Mouse (Mus musculus) lung, postnatal 14 days (tissue): ENCODE measurements around the gene Cryab.

Experiments used
- DNase-seq: peaks from one replicate; pipeline ENCODE4 v3.0.0; 2021

Cryab gene

DNA sequence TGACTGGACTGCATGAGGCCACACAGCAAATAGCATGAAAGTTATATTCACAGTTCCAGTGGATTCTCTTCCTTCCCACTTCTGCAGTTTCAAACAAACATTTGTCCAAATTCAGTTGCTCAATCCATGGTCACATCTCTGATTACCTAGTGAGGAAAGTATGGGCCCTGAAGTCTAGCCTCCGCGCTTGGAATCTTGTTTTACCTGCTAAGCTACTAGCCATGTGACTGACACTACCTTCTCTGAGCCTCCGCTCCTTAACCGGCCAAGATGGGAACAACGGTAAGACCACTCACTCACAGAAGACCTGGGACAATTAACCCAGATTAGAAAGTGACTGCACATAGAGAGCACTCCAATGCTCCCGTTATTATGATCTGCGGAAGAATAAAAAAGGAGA, 5.3 kb upstream of the Cryab start:
- no peak for DNase-seq

DNA sequence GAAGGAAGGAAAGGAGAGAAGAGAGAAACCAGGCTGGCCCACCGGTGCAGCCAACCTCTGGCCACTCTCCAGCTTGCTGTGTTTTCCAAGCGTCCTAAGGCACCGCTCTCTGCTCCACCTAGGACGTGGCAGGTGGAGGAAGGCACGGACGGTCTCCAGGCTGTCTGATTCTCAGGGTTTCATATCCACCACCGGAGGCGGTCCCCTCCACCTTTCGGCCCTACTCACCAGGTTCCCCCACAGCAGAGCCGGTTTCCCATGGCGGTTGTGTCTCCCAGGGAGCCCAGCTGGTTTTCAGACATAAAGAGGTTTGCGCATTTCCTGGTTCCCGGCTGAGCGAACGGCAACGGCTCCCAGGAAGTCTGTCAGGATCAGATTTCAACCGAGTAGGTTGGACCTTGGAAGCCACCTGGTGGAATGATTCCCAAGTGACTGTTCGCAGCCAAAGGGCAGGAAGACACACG, 4.9 kb upstream of the Cryab start, which contains the start of gene 2310030G06Rik:
TSS of gene 2310030G06Rik (minus strand) at position 323 of the 464 bp plus-strand sequence.
- peak; percentile 54 for DNase-seq

GRCm38 (mm10) chr9:50750706-50751105, 419 bp upstream of the Cryab start:
- no peak for DNase-seq

- DNase-seq, result peak; percentile 41
These were observed 1.0 kb downstream of the Cryab start, which contains the start of gene Hspb2 for GRCm38 (mm10) chr9:50752054-50752602. TSS of gene Hspb2 (minus strand) at chr9:50752354.

- peak; percentile 86 for DNase-seq
These were observed 1.9 kb downstream of the Cryab start for GRCm38 (mm10) chr9:50752784-50753615.

DNA sequence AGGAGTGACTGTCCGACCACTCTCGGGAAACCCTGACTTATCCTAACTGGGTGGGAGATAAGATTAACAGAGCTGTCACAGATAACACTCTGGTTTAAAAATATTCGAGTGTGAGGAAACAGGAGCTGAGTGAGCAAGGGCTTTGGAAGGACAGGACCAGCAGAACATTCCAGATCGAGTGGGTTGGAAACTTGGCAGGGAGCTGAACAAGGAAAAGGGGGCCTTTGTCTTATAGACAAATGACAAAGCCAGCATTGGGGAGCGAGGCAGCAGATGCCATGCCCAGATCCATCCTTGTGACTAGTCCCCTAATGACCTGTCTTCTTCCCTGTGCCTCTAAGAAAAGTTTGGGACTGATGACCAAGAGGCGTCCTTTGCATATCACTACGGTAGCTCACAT, 2.8 kb downstream of the Cryab start:
- DNase-seq, result no peak

GRCm38 (mm10) chr9:50756711-50757110, 5.6 kb downstream of the Cryab start:
- no peak for DNase-seq

GRCm38 (mm10) chr9:50761520-50762243, 10.6 kb downstream of the Cryab start:
- DNase-seq, result no peak

DNA sequence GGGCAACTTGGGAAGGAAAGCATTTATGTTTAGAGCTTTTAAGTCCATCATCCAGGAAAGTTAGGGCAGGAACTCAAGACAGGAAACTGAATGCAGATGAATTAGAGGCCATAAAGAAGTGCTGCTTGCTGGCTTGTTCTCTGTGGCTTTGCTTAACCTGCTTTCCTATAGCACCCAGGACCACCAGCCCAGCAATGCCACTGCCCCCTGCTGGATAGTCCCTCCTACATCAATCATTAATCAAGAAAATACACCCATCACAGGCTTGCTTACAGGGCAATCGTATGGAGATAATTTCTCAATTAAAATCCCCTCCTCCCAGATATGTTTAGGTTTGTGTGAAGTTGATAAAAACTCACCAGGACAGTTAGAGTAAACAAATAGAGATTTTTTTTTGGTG, 12.2 kb downstream of the Cryab start:
- no peak for DNase-seq

DNA sequence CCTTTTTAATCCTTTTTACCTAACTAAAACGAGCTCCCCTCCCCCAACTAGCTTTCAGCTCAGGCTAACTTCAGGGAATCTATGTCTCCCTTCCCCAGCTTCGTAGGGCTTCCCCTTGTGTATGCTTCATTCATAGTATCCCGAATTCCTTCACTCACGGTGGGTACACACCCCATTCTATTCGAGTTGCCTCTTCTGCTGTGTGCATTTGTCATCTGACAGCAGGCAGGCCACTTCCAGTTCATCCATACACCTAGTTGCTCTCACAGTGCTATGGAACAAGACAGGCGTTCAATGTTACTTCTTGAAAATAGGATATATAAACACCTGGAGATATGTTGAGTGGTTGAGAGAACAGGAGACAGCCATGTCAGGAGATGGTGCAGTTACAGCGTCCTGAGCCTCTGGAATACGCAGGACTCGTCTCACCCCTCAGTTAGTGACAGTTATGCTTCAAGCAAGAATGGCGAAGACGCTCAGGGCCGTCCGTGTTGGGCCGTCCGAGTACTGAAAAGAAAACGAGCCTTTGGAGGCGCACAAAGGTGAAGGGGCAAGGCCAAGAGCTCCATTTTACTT, 16.5 kb downstream of the Cryab start:
- DNase-seq, result no peak

GRCm38 (mm10) chr9:50768107-50769002, 17.2 kb downstream of the Cryab start, which contains the start of gene Fdxacb1:
TSS of gene Fdxacb1 (plus strand) at chr9:50768236.
- DNase-seq, result peak; percentile 98

DNA sequence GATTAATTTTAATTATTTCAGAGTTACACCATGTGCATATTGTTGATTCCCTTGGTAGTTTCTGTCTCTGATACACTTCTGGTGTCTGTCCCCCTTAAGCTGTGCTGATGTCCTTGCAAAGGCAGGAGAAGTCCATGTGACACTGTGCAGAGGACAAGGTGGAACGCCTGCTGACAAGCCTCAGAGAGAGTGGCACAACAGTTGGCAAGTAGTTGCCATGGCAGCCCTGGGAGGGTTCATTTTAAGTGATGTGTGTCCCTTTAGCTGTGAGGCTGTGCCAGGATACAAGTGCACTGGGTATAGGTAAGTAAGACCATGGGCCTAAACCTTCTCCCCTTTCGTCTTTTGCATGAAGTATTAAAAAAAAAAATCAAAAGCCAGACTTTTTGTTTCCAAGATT, 18.9 kb downstream of the Cryab start:
- no peak for DNase-seq

DNA sequence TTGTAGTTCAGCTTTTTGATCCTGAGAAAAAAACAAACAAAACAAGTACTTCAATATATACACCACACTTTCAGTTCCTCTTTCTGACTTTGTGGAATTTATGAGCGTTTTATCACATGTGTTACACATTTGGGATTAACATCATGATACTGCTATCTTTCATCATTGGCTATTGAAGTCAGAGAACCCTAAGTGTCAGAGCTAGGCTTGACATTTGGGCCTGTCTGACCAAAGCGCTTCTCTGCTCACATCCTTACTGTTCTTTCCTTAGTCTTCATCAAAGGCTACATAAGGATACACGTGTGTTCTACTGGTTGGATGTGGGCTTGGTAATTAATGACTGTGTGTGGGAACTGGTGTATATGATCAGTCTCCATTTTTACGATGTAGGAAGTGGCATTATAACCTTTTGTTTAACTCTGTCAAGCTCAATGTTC, 22.9 kb downstream of the Cryab start:
- DNase-seq, result no peak

DNA sequence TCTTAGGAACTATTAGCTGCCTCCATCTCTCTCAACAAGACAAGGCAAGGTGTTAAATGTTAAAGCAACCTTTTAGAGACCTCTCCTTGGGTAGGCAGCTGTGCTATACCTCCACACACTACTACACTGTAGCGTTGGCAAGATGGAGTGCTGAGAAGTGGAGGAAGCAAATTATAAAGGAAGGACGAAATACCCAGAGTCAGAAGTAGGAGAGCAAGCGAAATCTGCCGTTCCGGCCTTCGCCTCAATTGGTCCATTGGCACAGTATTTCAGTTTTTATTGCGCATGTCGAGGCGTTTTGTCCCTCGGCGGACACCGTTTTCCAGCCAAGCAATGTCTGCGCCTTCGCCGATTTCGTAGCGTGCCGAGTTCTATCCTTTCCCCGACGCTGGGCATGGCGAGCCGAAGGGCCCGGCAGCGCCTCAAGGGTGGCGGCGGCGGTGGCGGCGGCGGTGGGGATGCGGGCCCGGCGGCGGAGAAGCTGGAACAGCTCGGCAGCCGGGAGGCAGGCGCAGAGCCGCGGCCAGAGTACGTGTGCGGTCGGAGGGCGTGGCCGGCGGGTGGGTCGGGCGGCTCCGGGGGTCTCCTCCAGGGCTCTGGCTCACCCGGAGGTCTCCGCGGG, 24.0 kb downstream of the Cryab start, which contains the start of the genes Alg9 and 1110032A03Rik:
TSS of gene Alg9 (plus strand) at position 29 of the 622 bp plus-strand sequence.
TSS of gene 1110032A03Rik (minus strand) at position 530 of the 622 bp plus-strand sequence.
- peak; percentile 90 for DNase-seq

DNA sequence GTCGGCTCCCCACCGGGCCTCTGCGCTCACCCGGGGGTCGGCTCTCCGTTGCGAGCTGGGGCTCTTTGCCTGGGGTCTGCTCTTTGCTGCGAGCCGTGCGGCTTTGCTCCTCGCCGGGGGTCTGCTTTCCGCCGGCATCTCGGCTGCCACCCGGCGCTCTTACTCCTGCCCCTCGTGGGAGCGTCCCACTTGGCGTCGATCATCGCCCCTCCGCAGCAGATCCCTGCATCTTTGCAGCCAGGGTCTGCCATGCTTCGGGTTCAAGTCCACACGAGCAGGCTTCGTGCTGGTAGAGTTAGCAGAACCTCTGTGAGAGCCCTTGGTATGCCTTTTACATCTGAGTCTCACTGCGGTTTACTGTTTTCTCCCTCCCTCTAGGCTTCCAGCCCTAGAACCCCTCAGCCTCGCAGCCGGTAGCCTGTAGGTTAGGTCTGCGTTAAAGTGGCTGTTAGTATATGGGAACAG, 24.6 kb downstream of the Cryab start:
- no peak for DNase-seq

DNA sequence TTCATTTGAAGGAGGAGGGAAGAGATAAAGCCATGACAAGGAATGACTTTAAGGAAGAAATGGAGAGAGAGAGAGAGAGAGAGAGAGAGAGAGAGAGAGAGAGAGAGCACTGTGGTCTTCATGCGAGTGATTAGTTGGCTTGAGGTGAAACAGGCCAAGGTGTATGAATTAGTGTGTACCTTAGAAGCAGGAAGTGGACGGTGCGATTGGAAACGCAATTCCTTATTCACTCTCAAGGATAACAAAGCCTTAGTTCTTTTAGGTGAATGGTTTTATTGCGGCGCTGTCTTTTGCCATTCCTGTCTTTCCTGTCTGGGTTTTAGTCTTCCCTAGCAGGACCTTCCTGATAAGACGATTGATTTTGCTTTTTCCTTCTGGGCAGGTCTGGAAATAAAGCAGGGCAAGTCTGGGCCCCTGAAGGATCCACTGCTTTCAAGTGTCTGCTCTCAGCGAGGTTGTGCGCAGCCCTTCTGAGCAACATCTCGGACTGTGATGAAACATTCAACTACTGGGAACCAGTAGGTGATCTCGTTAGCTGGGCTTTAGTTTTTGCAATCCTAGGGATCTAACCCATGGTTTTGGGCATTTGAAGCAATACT, 25.1 kb downstream of the Cryab start:
- no peak for DNase-seq

- DNase-seq, result peak; percentile 43
These were observed 31.0 kb downstream of the Cryab start for GRCm38 (mm10) chr9:50782155-50782554.

DNA sequence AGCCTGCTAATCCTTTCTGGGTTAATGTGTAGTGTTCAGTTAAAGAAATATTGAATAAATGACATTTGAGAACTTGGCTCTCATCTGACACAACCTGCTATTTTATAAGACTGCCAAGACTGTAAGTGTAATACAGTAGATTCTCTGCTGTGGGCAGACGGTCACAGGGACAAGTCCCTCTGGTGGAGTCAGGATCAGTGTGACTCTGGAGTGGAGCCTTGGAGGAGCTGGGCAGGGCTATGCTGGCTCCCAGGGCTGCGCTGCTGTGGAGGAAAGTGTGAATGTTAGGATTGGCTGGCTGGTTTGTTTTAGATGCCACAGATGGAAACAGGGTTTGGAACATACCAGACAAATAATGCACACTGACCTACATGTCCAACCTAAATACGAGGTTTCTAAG, 44.1 kb downstream of the Cryab start:
- no peak for DNase-seq

GRCm38 (mm10) chr9:50796776-50797175, 45.7 kb downstream of the Cryab start:
- DNase-seq, result no peak

DNA sequence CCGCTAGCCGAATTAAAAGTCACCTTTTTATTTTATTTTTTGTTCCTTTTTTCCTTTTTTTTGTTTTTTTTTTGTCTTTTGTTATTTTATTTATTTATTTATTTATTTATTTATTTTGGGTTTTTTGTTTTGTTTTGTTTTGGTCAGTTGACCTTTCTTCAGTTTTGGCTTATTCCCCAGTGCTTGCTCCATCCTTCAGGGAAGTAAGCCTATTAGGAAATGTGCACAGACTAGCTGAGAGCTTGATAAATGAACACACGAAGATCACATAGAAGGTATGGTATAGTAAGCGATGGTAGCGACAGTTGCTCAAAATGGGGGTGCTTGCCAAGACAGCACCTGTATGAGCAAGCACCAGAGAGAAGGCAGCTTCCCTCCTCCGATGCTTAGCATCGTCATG, 46.5 kb downstream of the Cryab start:
- DNase-seq, result no peak

GRCm38 (mm10) chr9:50798368-50798767, 47.2 kb downstream of the Cryab start:
- DNase-seq, result peak; percentile 54
